In genomic region chr3:133726831-133727230, GRCm38 (mm10) we compare ENCODE assay signal across 21 mouse cellular contexts.
"Had no signal": no experiment of that assay in that cellular context is flagged by ENCODE, and none has a peak within 500 bp of the region (broad histone marks: within the 10 kb centered on the region; RNA-seq: fewer than 3 reads in every experiment).

No protein-coding gene starts in this region.

- H3K27ac ChIP-seq: heart, adult 2 months; heart, embryonic 13.5 days; heart, embryonic 15.5 days; hindbrain, embryonic 13.5 days; hindbrain, embryonic 15.5 days; hindbrain, postnatal 0 days; left cerebral cortex, adult 2 months; limb, embryonic 13.5 days; limb, embryonic 15.5 days; liver, embryonic 12.5 days; liver, embryonic 14.5 days had no signal

- H3K27me3 ChIP-seq: heart, embryonic 13.5 days; heart, embryonic 15.5 days; hindbrain, embryonic 13.5 days; hindbrain, embryonic 15.5 days; limb, embryonic 13.5 days; limb, embryonic 15.5 days; liver, embryonic 12.5 days had no signal

- H3K36me3 ChIP-seq: heart, embryonic 13.5 days; heart, embryonic 15.5 days; hindbrain, embryonic 13.5 days; hindbrain, embryonic 15.5 days; limb, embryonic 13.5 days; limb, embryonic 15.5 days; liver, embryonic 12.5 days had no signal

- H3K4me1 ChIP-seq: heart, embryonic 15.5 days; hindbrain, embryonic 13.5 days; hindbrain, embryonic 15.5 days; limb, embryonic 15.5 days; liver, embryonic 12.5 days had no signal

- DNase-seq: gastrocnemius, postnatal 14 days; gastrocnemius, postnatal 36 days; heart, adult 11 months; heart, adult 2 months; heart, postnatal 14 days; heart, postnatal 36 days; kidney, adult 18-20 months; kidney, postnatal 25 days; layer of hippocampus, adult 9-11 months; layer of hippocampus, postnatal 36 days; lung, adult 18-20 months had no signal

- H3K4me3 ChIP-seq: heart, adult 2 months; heart, embryonic 13.5 days; heart, embryonic 15.5 days; hindbrain, embryonic 13.5 days; hindbrain, embryonic 15.5 days; left cerebral cortex, adult 2 months; limb, embryonic 13.5 days; limb, embryonic 15.5 days; liver, embryonic 12.5 days had no signal
